Mouse (Mus musculus): ENCODE data around the gene Olfr818. TPM values are rescaled to one million over a fixed set of nuclear protein-coding genes. Genes with fewer than 3 reads are reported as not detected.
"Not testable (repeated sequence)": the region's sequence is repeated elsewhere in the genome, so short reads cannot be mapped to it uniquely, and the experiment has no call there.

The Olfr818 gene
- not detected in 2 replicates for polyA plus RNA-seq (2015; fragmentation: Nextera tagmentation; extraction: Ambion mirVana)

- Histone ChIP-seq H3K36me3 (ENCODE audit: insufficient read depth, low read length) (no peaks in the 10 kb centered on the region), H3K27me3 (ENCODE audit: insufficient read depth, low read length) (no peaks in the 10 kb centered on the region), H3K9ac (replicated peaks; ENCODE audit: low read length) (no peak within 1 kb of the TSS), H3K9me3 (ENCODE audit: low read length) (no peaks in the 10 kb centered on the region), H3K4me1 (ENCODE audit: insufficient read depth, low read length) (no peaks in the 10 kb centered on the region), H3K27ac (ENCODE audit: low read length) (no peak within 1 kb of the TSS), H3K4me3 (ENCODE audit: low read length) (no peak within 1 kb of the TSS), H3K4me2 (replicated peaks; ENCODE audit: low read depth, low read length) (no peak within 1 kb of the TSS)
- 93% methylated on average over 2 of the region's 2 CpGs for WGBS
- no peak for ATAC-seq (ENCODE audit: low FRiP score, low TSS enrichment)
Observed at GRCm38 (mm10) chr10:129949000-129949399, at the start of gene Olfr818. Gene Olfr818 (minus strand): TSS chr10:129949100.

GRCm38 (mm10) chr10:129984962-129985361 lies 36.1 kb upstream of the Olfr818 start, which contains the start of gene Gm10310:
Gene Gm10310 (minus strand): TSS chr10:129985062.
- not testable (repeated sequence) for ATAC-seq (ENCODE audit: low FRiP score, low TSS enrichment); H3K27me3 ChIP-seq (ENCODE audit: insufficient read depth, low read length); H3K9me3 ChIP-seq (ENCODE audit: low read length); H3K4me1 ChIP-seq (ENCODE audit: insufficient read depth, low read length); H3K36me3 ChIP-seq (ENCODE audit: insufficient read depth, low read length); H3K9ac ChIP-seq (replicated peaks; ENCODE audit: low read length); H3K4me2 ChIP-seq (replicated peaks; ENCODE audit: low read depth, low read length); H3K4me3 ChIP-seq (ENCODE audit: low read length); H3K27ac ChIP-seq (ENCODE audit: low read length)
- no CpG with 5 or more reads among the region's 1 CpGs for WGBS

- not testable (repeated sequence) for H3K4me1 ChIP-seq (ENCODE audit: insufficient read depth, low read length); H3K36me3 ChIP-seq (ENCODE audit: insufficient read depth, low read length); H3K27me3 ChIP-seq (ENCODE audit: insufficient read depth, low read length); H3K27ac ChIP-seq (ENCODE audit: low read length); H3K9ac ChIP-seq (replicated peaks; ENCODE audit: low read length); H3K4me3 ChIP-seq (ENCODE audit: low read length); H3K9me3 ChIP-seq (ENCODE audit: low read length); H3K4me2 ChIP-seq (replicated peaks; ENCODE audit: low read depth, low read length)
- no CpG with 5 or more reads among the region's 3 CpGs for WGBS
- ATAC-seq (ENCODE audit: low FRiP score, low TSS enrichment): peak; percentile 69; the same call in 1 of the 2 replicates
Observed at GRCm38 (mm10) chr10:129981867-129982266, 33.0 kb upstream of the Olfr818 start.

GRCm38 (mm10) chr10:129976040-129976439 lies 27.1 kb upstream of the Olfr818 start, which contains the start of gene Olfr247:
Gene Olfr247 (minus strand): TSS chr10:129976140.
- not testable (repeated sequence) for H3K9me3 ChIP-seq (ENCODE audit: low read length); H3K4me1 ChIP-seq (ENCODE audit: insufficient read depth, low read length); ATAC-seq (ENCODE audit: low FRiP score, low TSS enrichment); H3K9ac ChIP-seq (replicated peaks; ENCODE audit: low read length); H3K36me3 ChIP-seq (ENCODE audit: insufficient read depth, low read length); H3K27me3 ChIP-seq (ENCODE audit: insufficient read depth, low read length); H3K27ac ChIP-seq (ENCODE audit: low read length); H3K4me2 ChIP-seq (replicated peaks; ENCODE audit: low read depth, low read length); H3K4me3 ChIP-seq (ENCODE audit: low read length)
- no CpG with 5 or more reads among the region's 2 CpGs for WGBS

GRCm38 (mm10) chr10:129972994-129973393 lies 24.1 kb upstream of the Olfr818 start:
- ATAC-seq (ENCODE audit: low FRiP score, low TSS enrichment); H3K9ac ChIP-seq (replicated peaks; ENCODE audit: low read length); H3K27me3 ChIP-seq (ENCODE audit: insufficient read depth, low read length); H3K4me1 ChIP-seq (ENCODE audit: insufficient read depth, low read length); H3K4me2 ChIP-seq (replicated peaks; ENCODE audit: low read depth, low read length); H3K36me3 ChIP-seq (ENCODE audit: insufficient read depth, low read length); H3K4me3 ChIP-seq (ENCODE audit: low read length); H3K9me3 ChIP-seq (ENCODE audit: low read length); H3K27ac ChIP-seq (ENCODE audit: low read length): not testable (repeated sequence)
- no CpG with 5 or more reads among the region's 3 CpGs for WGBS

GRCm38 (mm10) chr10:129967166-129967565 lies 18.3 kb upstream of the Olfr818 start, which contains the start of gene Olfr819:
Gene Olfr819 (minus strand): TSS chr10:129967266.
- not testable (repeated sequence) for H3K9me3 ChIP-seq (ENCODE audit: low read length); H3K4me1 ChIP-seq (ENCODE audit: insufficient read depth, low read length); H3K27me3 ChIP-seq (ENCODE audit: insufficient read depth, low read length); H3K4me3 ChIP-seq (ENCODE audit: low read length); H3K4me2 ChIP-seq (replicated peaks; ENCODE audit: low read depth, low read length); ATAC-seq (ENCODE audit: low FRiP score, low TSS enrichment); H3K27ac ChIP-seq (ENCODE audit: low read length); H3K36me3 ChIP-seq (ENCODE audit: insufficient read depth, low read length); H3K9ac ChIP-seq (replicated peaks; ENCODE audit: low read length)
- whole genome bisulfite sequencing: 77% methylated on average over 2 of the region's 2 CpGs

- H3K36me3 ChIP-seq (ENCODE audit: insufficient read depth, low read length); H3K9ac ChIP-seq (replicated peaks; ENCODE audit: low read length); H3K4me2 ChIP-seq (replicated peaks; ENCODE audit: low read depth, low read length); H3K4me3 ChIP-seq (ENCODE audit: low read length); H3K27ac ChIP-seq (ENCODE audit: low read length); H3K27me3 ChIP-seq (ENCODE audit: insufficient read depth, low read length); H3K4me1 ChIP-seq (ENCODE audit: insufficient read depth, low read length); ATAC-seq (ENCODE audit: low FRiP score, low TSS enrichment); H3K9me3 ChIP-seq (ENCODE audit: low read length): not testable (repeated sequence)
- 96% methylated on average over 2 of the region's 3 CpGs for WGBS
Observed at GRCm38 (mm10) chr10:129966232-129966631, 17.3 kb upstream of the Olfr818 start.

GRCm38 (mm10) chr10:129915497-129915896 lies 33.4 kb downstream of the Olfr818 start, which contains the start of gene Olfr816:
Gene Olfr816 (minus strand): TSS chr10:129915597.
- H3K4me2 ChIP-seq (replicated peaks; ENCODE audit: low read depth, low read length): no peak within 1 kb of the TSS
- H3K9ac ChIP-seq (replicated peaks; ENCODE audit: low read length): no peak within 1 kb of the TSS
- H3K4me1 ChIP-seq (ENCODE audit: insufficient read depth, low read length): no peaks in the 10 kb centered on the region
- no peak within 1 kb of the TSS for H3K4me3 ChIP-seq (ENCODE audit: low read length)
- no peak for ATAC-seq (ENCODE audit: low FRiP score, low TSS enrichment)
- no peaks in the 10 kb centered on the region for H3K27me3 ChIP-seq (ENCODE audit: insufficient read depth, low read length)
- no peaks in the 10 kb centered on the region for H3K36me3 ChIP-seq (ENCODE audit: insufficient read depth, low read length)
- H3K9me3 ChIP-seq (ENCODE audit: low read length): no peaks in the 10 kb centered on the region
- 70% methylated on average over 1 of the region's 1 CpGs for WGBS
- H3K27ac ChIP-seq (ENCODE audit: low read length): no peak within 1 kb of the TSS

GRCm38 (mm10) chr10:129905767-129906166 lies 43.1 kb downstream of the Olfr818 start, which contains the start of gene Olfr815:
Gene Olfr815 (minus strand): TSS chr10:129905867.
- H3K9me3 ChIP-seq (ENCODE audit: low read length); H3K27ac ChIP-seq (ENCODE audit: low read length); H3K4me1 ChIP-seq (ENCODE audit: insufficient read depth, low read length); H3K9ac ChIP-seq (replicated peaks; ENCODE audit: low read length); H3K4me3 ChIP-seq (ENCODE audit: low read length); H3K36me3 ChIP-seq (ENCODE audit: insufficient read depth, low read length); H3K4me2 ChIP-seq (replicated peaks; ENCODE audit: low read depth, low read length); H3K27me3 ChIP-seq (ENCODE audit: insufficient read depth, low read length); ATAC-seq (ENCODE audit: low FRiP score, low TSS enrichment): not testable (repeated sequence)
- WGBS: no CpG with 5 or more reads among the region's 1 CpGs

Data from kidney, embryonic 16.5 days (tissue).